In the genomic region with DNA sequence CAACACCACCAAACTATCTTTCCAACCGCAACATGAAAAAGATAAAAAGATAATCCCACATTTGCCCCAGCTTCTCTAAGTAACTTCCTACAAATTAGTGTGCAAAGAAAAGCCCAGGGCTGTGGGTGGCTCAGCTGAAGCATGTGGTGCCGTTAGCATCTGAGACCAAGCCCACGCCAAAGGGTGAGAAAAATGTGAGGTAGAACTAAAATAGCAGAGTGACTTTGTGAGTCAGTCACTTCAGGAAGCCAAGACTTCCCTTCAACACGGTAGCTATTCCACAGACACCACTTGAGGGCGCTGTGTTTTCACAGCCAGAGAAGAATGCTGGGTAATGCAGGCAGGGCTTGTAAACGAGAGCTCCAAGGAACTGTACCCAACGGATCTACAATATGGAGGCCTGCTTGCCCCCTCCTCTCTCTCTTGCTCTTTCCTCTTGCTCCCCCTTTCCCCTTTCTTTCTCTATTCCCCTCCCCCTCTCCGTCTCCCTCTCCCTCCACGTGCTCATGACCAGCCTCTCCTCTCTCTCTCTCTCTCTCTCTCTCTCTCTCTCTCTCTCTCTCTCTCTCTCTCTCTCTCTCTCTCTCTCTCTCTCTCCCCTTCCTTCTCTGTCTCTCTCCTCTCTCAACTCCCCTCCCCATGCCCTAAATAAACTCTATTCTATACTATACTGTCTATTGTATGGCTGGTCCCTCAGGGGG, we compare ENCODE assay signal across 8 mouse cellular contexts. TPM values are rescaled to one million over a fixed set of nuclear protein-coding genes. Genes with fewer than 3 reads are reported as not detected.
A peak's percentile ranks its signal among the peaks of the same experiment; 100 is the strongest.
DNase-seq lines count a peak whose midpoint lies in the region.

No protein-coding gene starts in this region.

- DNase-seq in cerebellum, postnatal 14 days = peak; percentile 13 to 54
- no peak for DNase-seq in cerebellum, adult 9-11 months
- peak; percentile 96 for DNase-seq in 416B (ENCODE audit: low read depth)
- peak; percentile 45 for DNase-seq in adrenal gland, postnatal 25 days
- DNase-seq in gastrocnemius, postnatal 14 days = peak; percentile 26
- peak; percentile 51 to 52 for DNase-seq in layer of hippocampus, postnatal 10 days (ENCODE audit: low spot score in 2 of 2)
- peak; percentile 50 to 69 for DNase-seq in lung, postnatal 4 days
- DNase-seq in telencephalon, adult 2 months (ENCODE audit: low read depth, low spot score) = peak; percentile 97

- intact Hi-C loops in gastrocnemius, postnatal 14 days (cut with DNase I; ENCODE audit: low total_unique reads) = no loop called here

RNA-seq across cellular contexts. Expression of gene Gm7029, which starts 8.2 kb away (rescaled TPM):
- total RNA-seq in adrenal gland, postnatal 25 days (2021) = not detected in 2 replicates
- total RNA-seq in gastrocnemius, postnatal 14 days (2021) = not detected
- total RNA-seq in layer of hippocampus, postnatal 10 days (2021) = not detected

RNA-seq across cellular contexts. Expression of gene Cd320, which starts 22.6 kb away (rescaled TPM):
- total RNA-seq in adrenal gland, postnatal 25 days (2021) = 27.0 and 40.5 TPM in 2 replicates
- 10 to 100 TPM; 17.6 to 19.8 TPM for total RNA-seq in gastrocnemius, postnatal 14 days (2021)
- 10 to 100 TPM; 25.1 to 27.1 TPM for total RNA-seq in layer of hippocampus, postnatal 10 days (2021)

RNA-seq across cellular contexts. Expression of gene Kifc1, which starts 25.0 kb away (rescaled TPM):
- 7.0 and 11.3 TPM in 2 replicates for total RNA-seq in adrenal gland, postnatal 25 days (2021)
- 1 to 10 TPM; 3.3 to 4.4 TPM for total RNA-seq in gastrocnemius, postnatal 14 days (2021)
- 1 to 10 TPM; 5.6 to 6.8 TPM for total RNA-seq in layer of hippocampus, postnatal 10 days (2021)

RNA-seq across cellular contexts. Expression of gene Platr17, which starts 39.5 kb away (rescaled TPM):
- not detected in 2 replicates for total RNA-seq in adrenal gland, postnatal 25 days (2021)
- not detected for total RNA-seq in gastrocnemius, postnatal 14 days (2021)
- total RNA-seq in layer of hippocampus, postnatal 10 days (2021) = 1 to 10 TPM in 1 of 2 experiments, under 1 TPM in 1; 0.87 to 1.1 TPM

RNA-seq across cellular contexts. Expression of gene Ndufa7, which starts 41.1 kb away (rescaled TPM):
- total RNA-seq in adrenal gland, postnatal 25 days (2021) = 475 and 496 TPM in 2 replicates
- 100 to 1,000 TPM; 327 to 338 TPM for total RNA-seq in gastrocnemius, postnatal 14 days (2021)
- total RNA-seq in layer of hippocampus, postnatal 10 days (2021) = 100 to 1,000 TPM; 244 to 245 TPM
